Mouse (Mus musculus) forebrain, embryonic 14.5 days (tissue): ENCODE results near the gene Sirt6. TPM values are rescaled to one million over a fixed set of nuclear protein-coding genes. Genes with fewer than 3 reads are reported as not detected.
"Not testable (repeated sequence)": the region's sequence is repeated elsewhere in the genome, so short reads cannot be mapped to it uniquely, and the experiment has no call there.

Experiments
- ATAC-seq: fragments of 200-750 bp; cut with Nextera tagmentation; 2 replicates; pipeline ENCODE4 v1.8.0; 2017; ENCODE audit warnings: mild to moderate bottlenecking, moderate library complexity
- DNase-seq: peaks from one replicate; pipeline ENCODE4 v3.0.0-alpha.2; 2015; ENCODE audit warnings: low spot score
- H3K27ac ChIP-seq: fragments of 300-500 bp; sonication (generic); 2 replicates; pipeline ENCODE4 v1.5.1; 2014; ENCODE audit warnings: low read depth, mild to moderate bottlenecking, control low read depth, low read length, moderate library complexity
- H3K27me3 ChIP-seq: fragments of 300-500 bp; sonication (generic); replicated peaks from 2 replicates; pipeline ENCODE4 v1.6.1; 2014; ENCODE audit warnings: low read length, control low read depth, mixed read lengths; ENCODE audit not compliant: control insufficient read depth, insufficient read depth
- H3K36me3 ChIP-seq: fragments of 300-500 bp; sonication (generic); 2 replicates; pipeline ENCODE4 v1.6.1; 2014; ENCODE audit warnings: low read length, control low read depth; ENCODE audit not compliant: control insufficient read depth, insufficient read depth
- H3K4me1 ChIP-seq: fragments of 300-500 bp; sonication (generic); 2 replicates; pipeline ENCODE4 v1.6.1; 2014; ENCODE audit warnings: antibody characterized with exemption, low read length, control low read depth; ENCODE audit not compliant: control insufficient read depth, insufficient read depth
- H3K4me2 ChIP-seq: fragments of 300-500 bp; sonication (generic); 2 replicates; pipeline ENCODE4 v1.6.1; 2014; ENCODE audit warnings: mild to moderate bottlenecking, control low read depth, low read length
- H3K4me3 ChIP-seq: fragments of 300-500 bp; sonication (generic); 2 replicates; pipeline ENCODE4 v1.5.1; 2014; ENCODE audit warnings: low read depth, low read length, control low read depth
- H3K9ac ChIP-seq: fragments of 300-500 bp; sonication (generic); 2 replicates; pipeline ENCODE4 v1.6.1; 2014; ENCODE audit warnings: mild to moderate bottlenecking, low read length, control low read depth, moderate library complexity
- H3K9me3 ChIP-seq: fragments of 300-500 bp; sonication (generic); replicated peaks from 2 replicates; pipeline ENCODE4 v1.6.1; 2016; ENCODE audit warnings: low read length, control low read depth, mixed read lengths; ENCODE audit not compliant: control insufficient read depth
- WGBS: fragments of 180-500 bp; shearing (Covaris S2); extraction: QIAGEN DNeasy Blood & Tissue Kit; methylation state at CpG from one replicate; pipeline ENCODE4 v1.1.7; 2014; 5-methylcytosine and 5-hydroxymethylcytosine counted together
- polyA plus RNA-seq: library from polyadenylated mRNA; unstranded; fragments of >200 nt; fragmentation: Nextera tagmentation; extraction: Ambion mirVana; gene quantifications from 2 replicates; pipeline ENCODE4 v1.2.1, GENCODE M21; 2014

The Sirt6 gene
- polyA plus RNA-seq: 46.0 and 47.4 TPM in 2 replicates

DNA sequence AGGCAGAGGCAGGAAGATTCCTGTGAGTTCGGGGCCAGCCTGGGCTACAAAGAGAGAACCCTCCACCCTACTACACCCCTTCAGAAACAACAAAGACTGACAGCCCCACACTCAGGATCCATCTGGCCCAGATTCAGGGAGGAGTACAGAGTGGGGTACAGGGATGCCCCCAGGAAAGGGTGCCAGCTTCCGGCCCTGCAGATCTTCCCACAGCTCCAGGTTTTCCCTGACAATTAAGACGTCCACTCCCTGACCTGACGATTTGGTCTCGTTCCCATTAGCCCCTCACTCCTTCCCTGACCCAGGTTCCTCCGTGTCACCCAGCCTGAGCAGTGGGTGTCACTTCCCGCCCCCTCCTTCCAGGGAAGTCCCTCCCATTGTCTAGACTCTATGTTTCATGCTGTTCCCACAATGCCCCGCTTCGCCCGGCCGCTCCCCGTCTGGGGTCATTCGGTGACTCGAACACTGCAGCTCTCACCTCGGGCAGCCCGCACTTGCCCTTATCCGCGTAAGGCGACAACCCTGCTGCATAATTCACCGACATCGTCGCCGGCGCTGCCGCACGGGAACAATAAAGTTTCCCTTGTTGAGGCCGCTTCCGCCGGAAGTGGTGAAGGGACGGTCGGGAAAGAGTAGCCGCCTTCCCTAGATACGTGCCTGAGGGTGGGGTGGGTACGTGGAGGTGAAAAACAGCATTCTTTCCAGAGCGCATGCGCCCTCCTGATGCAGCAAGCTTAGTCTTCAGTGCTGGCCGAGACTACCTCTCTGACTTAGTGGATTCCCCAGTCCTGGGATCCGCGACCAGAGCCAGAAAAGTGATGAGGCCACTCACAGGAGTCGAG is at the start of gene Sirt6:
Sirt6 (minus strand) TSS at position 804 of the 842 bp plus-strand sequence.
- Histone ChIP-seq H3K4me3 (peak within 1 kb of the TSS; percentile 78), H3K4me1 (peaks cover 10% of the 10 kb centered on the region), H3K4me2 (peak within 1 kb of the TSS; percentile 84), H3K9me3 (no peaks in the 10 kb centered on the region), H3K27ac (peak within 1 kb of the TSS; percentile 80), H3K27me3 (no peaks in the 10 kb centered on the region), H3K9ac (peak within 1 kb of the TSS; percentile 87), H3K36me3 (peaks cover 29% of the 10 kb centered on the region)
- 5% methylated on average over 40 of the region's 40 CpGs for WGBS
- DNase-seq (peak; percentile 98), ATAC-seq (peak; percentile 93)

DNA sequence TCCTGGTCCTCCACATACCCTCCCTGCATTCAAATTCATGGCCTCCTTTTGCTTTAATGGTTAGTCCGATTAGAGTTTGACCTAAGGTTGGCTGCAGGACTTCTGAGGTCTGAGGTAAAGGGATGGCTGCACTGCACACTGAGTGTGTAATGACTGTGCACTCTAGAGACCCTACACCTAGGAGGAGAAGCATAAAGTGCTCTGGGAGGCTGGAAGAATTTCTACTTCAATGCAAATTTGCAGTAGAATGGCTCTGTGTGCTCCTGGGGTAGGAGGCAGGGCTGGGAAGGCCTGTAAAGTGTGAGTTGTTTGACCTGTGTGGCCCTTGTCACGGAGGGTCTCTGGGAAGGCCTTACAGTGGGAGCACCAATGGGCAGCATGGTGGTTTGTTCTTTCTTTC is 28.6 kb upstream of the Sirt6 start:
- ATAC-seq: no peak
- H3K9me3 ChIP-seq: peaks cover 42% of the 10 kb centered on the region

DNA sequence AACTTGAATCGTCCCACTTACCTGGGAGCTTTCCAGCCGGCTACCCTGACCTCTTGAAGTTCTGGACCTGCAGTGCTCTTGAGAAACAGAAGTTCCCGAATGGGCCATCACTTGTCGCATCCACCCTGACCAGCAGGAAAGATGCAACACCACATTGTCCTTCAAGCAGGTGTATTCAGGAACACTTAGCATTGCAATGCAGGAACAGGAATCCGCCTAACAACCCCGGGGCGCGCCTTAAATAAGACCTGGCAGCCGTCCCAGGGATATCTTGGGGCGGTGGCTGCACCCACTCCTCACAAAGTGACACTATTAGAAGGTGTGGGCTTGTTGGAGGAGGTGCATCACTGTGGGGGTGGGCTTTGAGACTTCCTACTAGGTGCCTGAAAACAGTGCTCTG is 27.6 kb upstream of the Sirt6 start:
- Histone ChIP-seq H3K4me3 (no peak overlapping the region), H3K27ac (no peak overlapping the region), H3K9ac (no peak overlapping the region), H3K4me1 (no peaks in the 10 kb centered on the region), H3K9me3 (peaks cover 42% of the 10 kb centered on the region), H3K4me2 (no peak overlapping the region), H3K36me3 (peaks cover 3% of the 10 kb centered on the region; the same call in 1 of the 2 replicates), H3K27me3 (no peaks in the 10 kb centered on the region)
- WGBS: 98% methylated on average over 10 of the region's 10 CpGs
- no peak for DNase-seq
- no peak for ATAC-seq

More for the DNA sequence above, 28.6 kb upstream of the Sirt6 start:
- Histone ChIP-seq H3K9ac (no peak overlapping the region), H3K36me3 (peaks cover 3% of the 10 kb centered on the region; the same call in 1 of the 2 replicates), H3K4me2 (no peak overlapping the region), H3K4me1 (no peaks in the 10 kb centered on the region), H3K27ac (no peak overlapping the region), H3K4me3 (no peak overlapping the region), H3K27me3 (no peaks in the 10 kb centered on the region)
- DNase-seq: no peak
- 100% methylated on average over 2 of the region's 2 CpGs for WGBS

DNA sequence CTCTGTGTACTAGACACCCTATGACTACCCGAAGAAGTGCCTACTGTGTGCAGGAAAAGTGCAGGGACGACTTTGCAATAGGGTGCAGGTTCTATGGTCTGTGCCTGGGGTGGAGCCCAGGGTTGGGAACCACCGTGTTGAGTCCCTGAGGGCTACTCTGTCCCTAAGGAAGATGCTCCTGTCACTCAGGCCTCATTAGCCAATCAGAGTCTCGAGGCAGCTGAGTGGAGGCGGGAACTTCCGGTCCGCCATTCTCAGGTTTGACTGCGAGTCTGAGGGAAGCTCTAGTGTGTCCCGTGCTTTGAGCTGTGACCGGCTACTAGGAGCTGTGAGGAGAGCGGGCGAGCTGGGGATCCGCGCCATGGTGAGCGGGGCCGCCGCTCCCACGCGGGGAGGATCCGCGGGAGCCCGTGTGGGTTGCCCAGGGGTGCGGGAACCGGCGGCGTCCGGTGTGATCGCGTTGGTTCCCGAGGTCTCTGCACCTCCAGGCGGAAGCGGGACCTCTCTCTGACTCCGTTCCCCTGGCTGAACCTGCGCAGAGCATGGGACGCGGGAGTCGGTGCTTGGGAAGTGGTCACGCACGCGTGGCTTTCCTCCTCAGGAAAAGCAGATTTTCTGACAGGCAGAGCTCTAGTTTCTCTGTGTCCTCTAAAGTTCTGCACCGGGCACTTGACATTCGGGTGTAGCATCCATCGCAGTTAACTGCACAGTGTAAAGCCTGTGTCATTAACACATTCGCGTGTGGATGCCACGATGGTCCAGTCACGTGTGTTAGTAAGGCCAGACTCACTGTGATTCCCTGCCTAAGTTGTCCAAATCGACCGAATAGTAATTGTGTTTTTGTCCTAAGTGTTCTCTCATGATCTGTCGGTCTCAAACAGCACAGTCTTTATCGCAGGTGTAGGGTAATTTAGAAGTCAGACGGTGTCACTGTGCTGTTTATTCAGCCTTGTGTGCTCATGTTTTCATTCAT is 21.5 kb upstream of the Sirt6 start, which contains the start of gene Gm10778:
Gm10778 (plus strand) TSS at position 257 of the 973 bp plus-strand sequence.
- not testable (repeated sequence) for H3K27me3 ChIP-seq, H3K4me1 ChIP-seq, H3K36me3 ChIP-seq, H3K9me3 ChIP-seq
- Histone ChIP-seq H3K4me2 (peak within 1 kb of the TSS; percentile 55), H3K27ac (peak within 1 kb of the TSS; percentile 58; the same call in 1 of the 2 replicates), H3K4me3 (peak within 1 kb of the TSS; percentile 45), H3K9ac (peak within 1 kb of the TSS; percentile 63)
- DNase-seq (peak; percentile 96), ATAC-seq (peak; percentile 97)
- 4% methylated on average over 29 of the region's 52 CpGs for WGBS

DNA sequence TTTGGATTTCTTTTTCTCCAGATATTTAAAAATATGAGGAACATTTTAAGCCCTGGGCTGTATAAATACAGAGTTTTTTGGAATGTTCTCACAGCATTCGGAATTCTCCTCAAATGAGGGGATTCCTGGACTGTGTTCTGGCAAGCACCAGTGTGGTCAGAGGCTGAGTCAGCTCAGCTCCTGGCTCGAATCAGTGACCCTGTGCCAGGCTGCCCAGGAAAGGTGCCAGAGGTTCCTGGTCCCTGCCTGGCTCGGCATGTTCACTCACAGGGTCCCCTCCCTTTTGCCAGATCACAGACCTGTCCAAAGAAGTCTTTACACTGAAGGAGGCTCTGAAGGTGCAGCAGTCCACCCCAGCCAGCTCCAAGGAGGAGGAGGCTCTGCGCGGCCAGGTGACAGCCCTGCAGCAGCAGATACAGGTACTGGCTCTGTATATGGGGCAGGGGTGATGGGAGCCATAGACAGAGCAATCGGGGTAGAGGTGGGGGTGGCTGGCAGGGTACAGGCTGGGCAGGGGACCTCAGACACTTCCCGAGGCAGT is 18.5 kb upstream of the Sirt6 start:
- Histone ChIP-seq H3K4me2 (no peak overlapping the region), H3K36me3 (no peaks in the 10 kb centered on the region), H3K27me3 (no peaks in the 10 kb centered on the region), H3K9ac (no peak overlapping the region), H3K4me3 (no peak overlapping the region), H3K27ac (no peak overlapping the region), H3K9me3 (0 out of 2 replicates have a peak, but pooled peaks cover 4% of the 10 kb centered on the region), H3K4me1 (peaks cover 13% of the 10 kb centered on the region)
- 78% methylated on average over 7 of the region's 7 CpGs for WGBS
- ATAC-seq: no peak
- DNase-seq: no peak

DNA sequence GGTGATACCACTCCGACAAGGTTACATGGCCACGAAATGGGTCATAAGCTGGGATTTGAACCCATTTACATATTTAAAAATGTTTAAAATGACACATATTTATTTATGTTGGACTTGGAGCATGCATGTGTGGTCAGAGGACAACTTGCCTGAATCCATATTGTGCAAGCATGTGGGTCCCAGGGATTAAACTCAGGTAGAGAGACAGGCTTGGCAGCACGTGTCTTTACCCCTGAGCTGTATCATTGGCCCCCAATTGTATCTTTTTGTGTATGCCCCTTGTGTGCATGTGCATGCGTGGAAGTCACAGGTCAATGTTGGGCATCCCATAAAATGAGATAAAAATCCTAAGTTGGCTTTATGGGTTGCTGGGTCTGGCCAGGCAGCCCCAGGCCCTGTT is 17.8 kb upstream of the Sirt6 start:
- H3K27ac ChIP-seq: no peak overlapping the region
- H3K9me3 ChIP-seq: no peaks in the 10 kb centered on the region
- WGBS: 84% methylated on average over 4 of the region's 4 CpGs
- H3K4me3 ChIP-seq: no peak overlapping the region
- no peaks in the 10 kb centered on the region for H3K27me3 ChIP-seq
- H3K36me3 ChIP-seq: no peaks in the 10 kb centered on the region
- H3K4me1 ChIP-seq: peaks cover 13% of the 10 kb centered on the region
- ATAC-seq (no peak), DNase-seq (no peak)
- H3K9ac ChIP-seq: no peak overlapping the region
- no peak overlapping the region for H3K4me2 ChIP-seq

DNA sequence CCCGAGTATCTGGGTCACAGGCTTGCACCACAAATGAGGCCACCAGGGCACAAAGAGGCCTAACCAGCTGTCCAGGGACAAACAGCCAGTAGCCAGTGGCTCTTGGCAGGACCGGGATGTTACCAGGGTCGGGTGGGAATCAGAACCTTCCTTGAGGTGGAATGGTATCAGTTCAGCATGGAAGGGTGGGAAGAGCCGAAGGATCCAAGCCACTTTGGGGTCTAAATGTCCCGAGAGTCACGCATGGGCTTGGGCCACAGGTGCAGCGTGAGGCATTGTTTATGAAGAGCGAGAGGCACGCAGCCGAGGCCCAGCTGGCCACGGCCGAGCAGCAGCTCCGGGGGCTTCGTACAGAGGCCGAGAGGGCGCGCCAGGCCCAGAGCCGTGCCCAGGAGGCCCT is 17.1 kb upstream of the Sirt6 start:
- Histone ChIP-seq H3K4me2 (no peak overlapping the region), H3K27ac (no peak overlapping the region), H3K9me3 (no peaks in the 10 kb centered on the region), H3K4me1 (peaks cover 13% of the 10 kb centered on the region), H3K9ac (no peak overlapping the region), H3K27me3 (no peaks in the 10 kb centered on the region), H3K36me3 (no peaks in the 10 kb centered on the region), H3K4me3 (no peak overlapping the region)
- DNase-seq (no peak), ATAC-seq (no peak)
- WGBS: 91% methylated on average over 18 of the region's 18 CpGs

DNA sequence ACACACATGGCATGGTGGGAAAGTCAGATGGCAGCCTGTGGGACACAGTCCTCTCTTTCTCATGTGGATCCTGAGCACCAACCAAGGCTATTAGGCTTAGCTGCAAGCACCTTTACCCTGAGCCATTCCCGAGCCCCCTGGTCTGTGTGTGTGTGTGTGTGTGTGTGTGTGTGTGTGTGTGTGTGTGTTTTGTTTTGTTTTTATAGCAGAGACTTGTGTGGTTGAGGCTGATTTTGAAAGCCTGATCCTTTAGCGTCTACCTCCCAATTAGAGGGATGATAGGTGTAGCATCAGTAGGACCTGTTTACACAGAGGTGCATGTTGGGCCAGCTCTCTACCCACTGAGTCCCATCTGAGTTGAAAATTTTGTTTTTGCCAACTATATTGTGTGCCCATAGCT is 16.6 kb upstream of the Sirt6 start:
- DNase-seq: no peak
- Histone ChIP-seq H3K9ac (peak overlapping the region; percentile 94), H3K4me2 (peak overlapping the region; percentile 92), H3K27ac (peak overlapping the region; percentile 95; the same call in 1 of the 2 replicates), H3K4me1 (peaks cover 13% of the 10 kb centered on the region), H3K9me3 (no peaks in the 10 kb centered on the region), H3K27me3 (no peaks in the 10 kb centered on the region), H3K4me3 (peak overlapping the region; percentile 65), H3K36me3 (no peaks in the 10 kb centered on the region)
- peak; percentile 24 for ATAC-seq
- WGBS: 47% methylated on average over 2 of the region's 2 CpGs
